Mouse (Mus musculus) bone marrow macrophage, adult 2 months (primary cell): ENCODE results near the gene Dock2.

Experiments
- CTCF ChIP-seq: IDR thresholded peaks from 2 replicates; pipeline ENCODE4 v1.5.1; 2012; ENCODE audit warnings: low read depth, mild to moderate bottlenecking, low read length, moderate library complexity
- POLR2A ChIP-seq: IDR thresholded peaks from 2 replicates; pipeline ENCODE4 v1.6.1; 2012; ENCODE audit warnings: mild to moderate bottlenecking, low read depth, low read length, borderline replicate concordance

- no peak for TF ChIP-seq POLR2A
- TF ChIP-seq CTCF, result no peak
These were observed 464.4 kb downstream of the Dock2 start for GRCm38 (mm10) chr11:34319282-34319681.
